9 mouse cellular contexts compared by ENCODE assay signal in the genomic region with DNA sequence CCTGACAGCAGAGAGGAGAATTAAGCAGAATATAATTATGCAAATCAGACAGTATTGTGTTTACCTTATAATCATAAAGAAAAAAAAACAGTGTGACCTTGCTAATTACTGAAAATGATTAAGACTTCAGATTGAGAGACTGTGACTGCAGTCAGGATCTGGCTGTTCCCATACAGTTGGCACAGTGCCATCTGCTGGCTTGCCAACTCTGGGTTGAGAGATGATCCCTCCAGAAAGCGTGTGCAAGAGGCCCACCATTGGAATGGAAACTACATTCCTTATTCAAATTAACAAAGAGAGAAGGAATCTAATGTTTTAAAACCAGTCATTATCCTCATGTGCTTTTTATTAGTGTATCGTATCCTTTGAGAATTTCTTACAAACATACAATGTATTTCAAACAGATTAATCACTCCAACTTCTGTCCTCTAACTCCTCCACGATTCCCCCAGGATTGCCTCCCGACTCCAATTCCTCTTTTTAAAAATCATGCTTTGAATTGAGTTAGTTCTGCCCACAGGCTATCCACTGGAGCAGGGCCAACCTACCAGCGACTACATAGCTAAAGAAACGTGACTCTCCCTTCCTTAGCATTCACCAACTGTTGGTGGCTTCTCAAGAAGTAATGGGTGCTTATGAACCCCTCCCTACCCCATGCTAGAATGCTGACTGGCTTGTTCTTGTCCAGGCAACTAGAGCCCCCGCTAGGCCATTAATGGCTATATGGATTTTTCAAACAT.
A peak's percentile ranks its signal among the peaks of the same experiment; 100 is the strongest.
DNase-seq lines count a peak whose midpoint lies in the region; ATAC-seq and TF ChIP-seq lines count a peak whose summit lies in the region.
"Had no signal": no experiment of that assay in that cellular context is flagged by ENCODE, and none has a peak within 500 bp of the region (broad histone marks: within the 10 kb centered on the region; RNA-seq: fewer than 3 reads in every experiment).

No protein-coding gene starts in this region.

- ATAC-seq in midbrain, embryonic 14.5 days (ENCODE audit: low FRiP score, low TSS enrichment) = peak; percentile 70; the same call in 1 of the 2 replicates
- ATAC-seq in midbrain, embryonic 11.5 days (ENCODE audit: low FRiP score) = no peak
- peak; percentile 84; the same call in 1 of the 2 replicates for ATAC-seq in hindbrain, postnatal 0 days

- TF ChIP-seq CTCF in gastrocnemius, adult 2 months (IDR thresholded peaks at IDR 0.05) = no peak
- peak; percentile 34; the same call in 1 of the 2 replicates for TF ChIP-seq CTCF in hindbrain, postnatal 0 days (IDR thresholded peaks at IDR 0.05; ENCODE audit: low read depth)

- no peak overlapping the region for H3K9ac ChIP-seq in midbrain, embryonic 14.5 days (replicated peaks; ENCODE audit: low read length)
- no peak overlapping the region for H3K9ac ChIP-seq in midbrain, embryonic 11.5 days (ENCODE audit: low read length)
- H3K9ac ChIP-seq in hindbrain, postnatal 0 days (replicated peaks; ENCODE audit: low read length) = no peak overlapping the region

- H3K27me3 ChIP-seq in midbrain, embryonic 14.5 days (ENCODE audit: control insufficient read depth, insufficient read depth, low read length) = no peaks in the 10 kb centered on the region
- H3K27me3 ChIP-seq in midbrain, embryonic 11.5 days (ENCODE audit: control insufficient read depth, insufficient read depth, low read length) = no peaks in the 10 kb centered on the region
- H3K27me3 ChIP-seq in hindbrain, postnatal 0 days (ENCODE audit: insufficient read depth, low read length) = no peaks in the 10 kb centered on the region

- H3K9me3 ChIP-seq in midbrain, embryonic 14.5 days (ENCODE audit: control insufficient read depth, low read length) = no peaks in the 10 kb centered on the region
- no peaks in the 10 kb centered on the region for H3K9me3 ChIP-seq in midbrain, embryonic 11.5 days (ENCODE audit: control insufficient read depth, low read length)
- no peaks in the 10 kb centered on the region for H3K9me3 ChIP-seq in hindbrain, postnatal 0 days (ENCODE audit: low read length)
- H3K9me3 ChIP-seq: G1E had no signal

- WGBS in midbrain, embryonic 14.5 days = 79% methylated on average over 7 of the region's 7 CpGs
- 85% methylated on average over 7 of the region's 7 CpGs for WGBS in midbrain, embryonic 11.5 days
- WGBS in hindbrain, postnatal 0 days = 32% methylated on average over 7 of the region's 7 CpGs

- H3K4me2 ChIP-seq in midbrain, embryonic 14.5 days (ENCODE audit: low read length) = no peak overlapping the region
- no peak overlapping the region for H3K4me2 ChIP-seq in midbrain, embryonic 11.5 days
- H3K4me2 ChIP-seq in hindbrain, postnatal 0 days (ENCODE audit: low read depth, low read length) = no peak overlapping the region

- H3K27ac ChIP-seq in gastrocnemius, adult 2 months = no peak overlapping the region
- H3K27ac ChIP-seq in midbrain, embryonic 14.5 days (replicated peaks; ENCODE audit: low read depth, low read length) = no peak overlapping the region
- H3K27ac ChIP-seq in midbrain, embryonic 11.5 days (ENCODE audit: low read depth, low read length) = no peak overlapping the region
- H3K27ac ChIP-seq in hindbrain, postnatal 0 days = no peak overlapping the region

- no peaks in the 10 kb centered on the region for H3K4me1 ChIP-seq in midbrain, embryonic 14.5 days (ENCODE audit: control insufficient read depth, insufficient read depth, low read length)
- no peaks in the 10 kb centered on the region for H3K4me1 ChIP-seq in midbrain, embryonic 11.5 days (ENCODE audit: control insufficient read depth, insufficient read depth, low read length)
- H3K4me1 ChIP-seq in hindbrain, postnatal 0 days (ENCODE audit: insufficient read depth, low read length) = no peaks in the 10 kb centered on the region

- H3K36me3 ChIP-seq in midbrain, embryonic 14.5 days (ENCODE audit: control insufficient read depth, insufficient read depth, low read length) = no peaks in the 10 kb centered on the region
- no peaks in the 10 kb centered on the region for H3K36me3 ChIP-seq in midbrain, embryonic 11.5 days (ENCODE audit: control insufficient read depth, insufficient read depth, low read length)
- H3K36me3 ChIP-seq in hindbrain, postnatal 0 days (ENCODE audit: insufficient read depth, low read length) = no peaks in the 10 kb centered on the region
- H3K36me3 ChIP-seq: G1E had no signal

- peak; percentile 29 for DNase-seq in gastrocnemius, adult 2 months
- no peak for DNase-seq in gastrocnemius, postnatal 25 days
- peak; percentile 75 for DNase-seq in midbrain, embryonic 14.5 days
- no peak for DNase-seq in midbrain, embryonic 11.5 days (ENCODE audit: low spot score, missing footprints)
- DNase-seq in hindbrain, postnatal 0 days (ENCODE audit: low spot score) = peak; percentile 85
- DNase-seq in right cerebral cortex, postnatal 14 days = peak; percentile 34
- no peak for DNase-seq in thymus, postnatal 10 days (ENCODE audit: low spot score in 2 of 2)
- no peak for DNase-seq in spleen, adult 12 weeks (ENCODE audit: low spot score)

- H3K4me3 ChIP-seq in gastrocnemius, adult 2 months = no peak overlapping the region
- no peak overlapping the region for H3K4me3 ChIP-seq in midbrain, embryonic 14.5 days (replicated peaks; ENCODE audit: low read depth, low read length)
- no peak overlapping the region for H3K4me3 ChIP-seq in midbrain, embryonic 11.5 days (ENCODE audit: low read depth, low read length)
- H3K4me3 ChIP-seq in hindbrain, postnatal 0 days (ENCODE audit: low read length) = no peak overlapping the region

- intact Hi-C loops in gastrocnemius, adult 2 months (cut with DNase I) = no loop called here

Comparison
In these comparisons a context has a peak if more than half of its experiments do, and no peak if none do; other contexts are left out.
1. DNase-seq: peak in gastrocnemius, adult 2 months (single experiment), midbrain, embryonic 14.5 days (single experiment), hindbrain, postnatal 0 days (single experiment) and right cerebral cortex, postnatal 14 days (single experiment); none in gastrocnemius, postnatal 25 days (single experiment), midbrain, embryonic 11.5 days (single experiment), thymus, postnatal 10 days (0 of 2) and spleen, adult 12 weeks (single experiment).